Mouse (Mus musculus) liver, embryonic 14.5 days (tissue): ENCODE results near the gene Caml.

Source experiments
- CTCF ChIP-seq: IDR thresholded peaks from 2 replicates; pipeline ENCODE4 v1.5.1; 2016; ENCODE audit warnings: antibody characterized with exemption, low read depth, control low read depth
- EP300 ChIP-seq: IDR thresholded peaks from 2 replicates; pipeline ENCODE4 v1.6.1; 2016; ENCODE audit warnings: antibody characterized with exemption, low read depth

DNA sequence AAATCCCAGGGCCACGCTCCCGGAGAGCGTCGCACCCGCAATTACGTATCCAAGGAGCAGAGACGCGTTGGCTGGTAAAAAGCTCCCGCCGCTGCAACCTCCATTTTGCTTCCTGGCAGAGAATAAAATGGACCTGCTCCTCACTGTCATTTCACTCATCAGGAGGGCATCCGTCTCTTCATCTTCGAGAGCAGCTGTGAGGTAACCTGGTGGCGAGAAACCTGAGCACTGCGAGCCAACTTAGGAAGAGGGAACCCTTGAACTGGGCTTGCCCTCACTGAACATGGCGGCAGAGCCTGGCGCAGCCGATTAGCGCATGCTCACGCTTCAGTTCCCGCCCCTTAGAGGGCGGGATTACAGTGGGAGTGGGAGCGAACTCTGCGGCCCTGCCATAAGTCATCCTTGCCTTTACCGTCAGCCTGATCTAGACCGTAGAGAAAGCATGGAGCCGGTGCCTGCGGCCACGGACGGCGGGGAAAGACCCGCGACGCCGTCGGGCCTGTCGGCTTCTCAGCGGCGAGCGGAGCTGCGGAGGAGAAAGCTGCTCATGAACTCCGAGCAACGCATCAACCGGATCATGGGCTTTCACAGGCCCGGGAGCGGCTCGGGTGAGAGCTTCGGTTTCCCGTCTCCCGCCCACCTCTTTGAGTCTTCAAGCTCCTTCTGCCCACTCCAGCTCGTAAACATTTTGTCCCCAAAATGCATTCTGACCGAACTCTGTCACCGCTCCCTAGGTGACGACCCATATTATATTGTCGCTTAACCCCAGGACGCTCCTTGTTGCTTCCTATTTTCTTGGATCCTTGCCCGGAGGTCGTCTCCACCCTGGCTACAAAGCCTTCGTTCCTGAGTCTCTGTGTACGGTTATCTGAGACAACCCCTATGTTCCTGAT lies at the start of gene Caml:
- no peak for TF ChIP-seq CTCF
- no peak for TF ChIP-seq EP300
